Mouse (Mus musculus): ENCODE data around the gene Oprl1.

GRCm38 (mm10) chr2:181689466-181690160 lies 25.2 kb upstream of the Oprl1 start:
- TF ChIP-seq CTCF (IDR thresholded peaks at IDR 0.05; ENCODE audit: insufficient read depth, low read depth, low read length) (no peak), POLR2A (IDR thresholded peaks at IDR 0.05; ENCODE audit: insufficient read depth, low read depth, low read length) (no peak)
